Mouse (Mus musculus) embryonic facial prominence, embryonic 15.5 days (tissue): ENCODE data around the gene Ankib1. TPM values are rescaled to one million over a fixed set of nuclear protein-coding genes. Genes with fewer than 3 reads are reported as not detected.
"Not testable (repeated sequence)": the region's sequence is repeated elsewhere in the genome, so short reads cannot be mapped to it uniquely, and the experiment has no call there.

Experiments used
- ATAC-seq: fragments of 200-750 bp; cut with Nextera tagmentation; 2 replicates; pipeline ENCODE4 v1.8.0; 2017; ENCODE audit warnings: low read depth, moderate TSS enrichment; ENCODE audit not compliant: insufficient number of reproducible peaks, low FRiP score, low TSS enrichment
- H3K27ac ChIP-seq: fragments of 300-500 bp; sonication (generic); replicated peaks from 2 replicates; pipeline ENCODE4 v1.5.1; 2015; ENCODE audit warnings: mild to moderate bottlenecking, inconsistent platforms
- H3K27me3 ChIP-seq: fragments of 300-500 bp; sonication (generic); 2 replicates; pipeline ENCODE4 v1.6.1; 2015; ENCODE audit warnings: inconsistent platforms
- H3K36me3 ChIP-seq: fragments of 300-500 bp; sonication (generic); 2 replicates; pipeline ENCODE4 v1.6.1; 2015; ENCODE audit warnings: mild to moderate bottlenecking, inconsistent platforms
- H3K4me1 ChIP-seq: fragments of 300-500 bp; sonication (generic); 2 replicates; pipeline ENCODE4 v1.6.1; 2015; ENCODE audit warnings: inconsistent platforms
- H3K4me2 ChIP-seq: fragments of 300-500 bp; sonication (generic); replicated peaks from 2 replicates; pipeline ENCODE4 v1.6.1; 2015; ENCODE audit warnings: mild to moderate bottlenecking, inconsistent platforms
- H3K4me3 ChIP-seq: fragments of 300-500 bp; sonication (generic); replicated peaks from 2 replicates; pipeline ENCODE4 v1.5.1; 2015; ENCODE audit warnings: mild to moderate bottlenecking, inconsistent platforms
- H3K9ac ChIP-seq: fragments of 300-500 bp; sonication (generic); 2 replicates; pipeline ENCODE4 v1.6.1; 2015; ENCODE audit warnings: inconsistent platforms
- H3K9me3 ChIP-seq: fragments of 300-500 bp; sonication (generic); replicated peaks from 2 replicates; pipeline ENCODE4 v1.6.1; 2016; ENCODE audit warnings: inconsistent platforms
- WGBS: fragments of 180-500 bp; shearing (Covaris S2); methylation state at CpG from one replicate; pipeline ENCODE4 v1.1.7; 2015; 5-methylcytosine and 5-hydroxymethylcytosine counted together
- polyA plus RNA-seq: library from polyadenylated mRNA; unstranded; fragments of >200 nt; fragmentation: Nextera tagmentation; extraction: Ambion mirVana; gene quantifications from 2 replicates; pipeline ENCODE4 v1.2.1, GENCODE M21; 2015

Ankib1 gene
- polyA plus RNA-seq, 1 experiment from 2014 or later: 9.0 TPM

DNA sequence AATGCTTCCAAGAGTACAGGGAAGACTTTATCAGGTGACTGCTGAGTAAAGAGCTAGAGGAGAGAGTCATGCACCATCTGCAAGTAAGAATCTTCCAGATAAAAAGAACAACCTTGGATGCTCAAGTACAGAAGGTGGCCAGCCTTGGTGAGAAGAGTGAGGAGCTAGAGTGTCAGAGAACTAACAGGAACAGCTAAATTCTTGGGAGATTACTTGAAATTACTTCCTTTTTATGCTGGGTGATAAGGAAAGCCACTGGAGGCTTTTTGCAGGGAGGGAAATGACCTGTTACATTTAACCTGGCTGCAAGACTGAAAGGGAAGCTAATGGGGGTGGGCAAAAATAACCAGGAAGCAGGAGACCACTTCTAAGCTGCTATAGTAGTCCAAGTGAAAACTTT, 11.7 kb downstream of the Ankib1 start:
- Histone ChIP-seq H3K27me3 (no peaks in the 10 kb centered on the region), H3K9me3 (no peaks in the 10 kb centered on the region), H3K27ac (no peak overlapping the region), H3K4me3 (no peak overlapping the region), H3K9ac (no peak overlapping the region), H3K4me1 (no peaks in the 10 kb centered on the region), H3K4me2 (no peak overlapping the region), H3K36me3 (no peaks in the 10 kb centered on the region)
- ATAC-seq: no peak

DNA sequence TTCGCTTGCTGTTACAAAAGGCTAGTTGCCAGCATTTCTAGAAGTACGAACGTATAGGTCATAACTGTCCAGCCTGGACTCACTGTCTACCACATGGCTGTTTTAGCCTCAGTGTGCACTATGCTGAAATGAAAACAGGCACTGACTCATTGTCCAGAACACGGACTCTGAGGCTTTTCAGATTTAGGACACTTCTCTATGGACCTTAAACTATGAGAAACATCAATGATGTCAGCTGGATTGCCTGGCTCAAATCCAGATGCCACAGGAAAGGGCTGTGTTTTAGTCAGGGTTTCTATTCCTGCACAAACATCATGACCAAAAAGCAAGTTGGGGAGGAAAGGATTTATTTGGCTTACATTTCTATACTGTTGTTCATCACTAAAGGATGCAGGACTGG, 15.2 kb downstream of the Ankib1 start:
- Histone ChIP-seq H3K36me3 (no peaks in the 10 kb centered on the region), H3K27ac (no peak overlapping the region), H3K4me3 (no peak overlapping the region), H3K4me1 (no peaks in the 10 kb centered on the region), H3K4me2 (no peak overlapping the region), H3K9ac (no peak overlapping the region), H3K9me3 (no peaks in the 10 kb centered on the region), H3K27me3 (no peaks in the 10 kb centered on the region)
- 71% methylated on average over 4 of the region's 4 CpGs for WGBS
- ATAC-seq: no peak

DNA sequence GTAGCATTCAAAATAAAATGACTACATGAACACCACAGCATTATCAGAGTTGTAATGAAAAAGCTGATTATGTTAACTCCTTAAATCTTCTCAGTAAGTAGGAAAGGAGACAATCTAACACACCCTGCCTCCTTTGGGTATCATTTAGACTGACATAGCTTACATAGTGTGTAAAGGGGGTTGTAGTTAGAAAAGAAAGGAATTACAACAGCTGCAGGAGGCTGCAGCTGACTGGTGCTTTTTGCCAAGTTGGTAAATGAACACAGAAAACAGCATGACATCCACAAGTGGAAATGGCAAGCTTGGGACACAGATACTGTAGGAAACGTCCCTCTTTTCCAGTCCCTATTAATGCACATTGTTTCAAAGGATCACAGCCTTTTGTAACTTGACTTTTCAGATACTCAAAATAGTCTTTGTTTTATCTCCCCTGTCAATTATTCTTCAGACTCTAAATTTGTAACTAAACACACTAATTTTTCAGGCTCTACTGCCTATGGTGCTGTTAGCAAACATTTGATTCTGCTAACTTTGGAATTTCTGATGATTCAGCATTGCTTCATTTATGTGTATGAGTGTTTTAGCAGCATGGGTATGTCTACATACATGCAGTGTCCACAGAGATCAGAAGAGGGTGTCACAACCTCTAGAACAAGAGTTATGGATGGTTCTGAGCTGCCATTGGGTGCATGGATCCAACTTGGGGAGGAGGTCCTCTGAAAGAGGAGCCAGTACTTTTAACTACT, 17.8 kb downstream of the Ankib1 start:
- no peak overlapping the region for H3K4me3 ChIP-seq
- H3K36me3 ChIP-seq: no peaks in the 10 kb centered on the region
- no peak overlapping the region for H3K9ac ChIP-seq
- H3K27me3 ChIP-seq: no peaks in the 10 kb centered on the region
- no peak overlapping the region for H3K27ac ChIP-seq
- no peaks in the 10 kb centered on the region for H3K9me3 ChIP-seq
- WGBS: 58% methylated on average over 1 of the region's 1 CpGs
- H3K4me2 ChIP-seq: no peak overlapping the region
- no peak for ATAC-seq
- H3K4me1 ChIP-seq: no peaks in the 10 kb centered on the region

DNA sequence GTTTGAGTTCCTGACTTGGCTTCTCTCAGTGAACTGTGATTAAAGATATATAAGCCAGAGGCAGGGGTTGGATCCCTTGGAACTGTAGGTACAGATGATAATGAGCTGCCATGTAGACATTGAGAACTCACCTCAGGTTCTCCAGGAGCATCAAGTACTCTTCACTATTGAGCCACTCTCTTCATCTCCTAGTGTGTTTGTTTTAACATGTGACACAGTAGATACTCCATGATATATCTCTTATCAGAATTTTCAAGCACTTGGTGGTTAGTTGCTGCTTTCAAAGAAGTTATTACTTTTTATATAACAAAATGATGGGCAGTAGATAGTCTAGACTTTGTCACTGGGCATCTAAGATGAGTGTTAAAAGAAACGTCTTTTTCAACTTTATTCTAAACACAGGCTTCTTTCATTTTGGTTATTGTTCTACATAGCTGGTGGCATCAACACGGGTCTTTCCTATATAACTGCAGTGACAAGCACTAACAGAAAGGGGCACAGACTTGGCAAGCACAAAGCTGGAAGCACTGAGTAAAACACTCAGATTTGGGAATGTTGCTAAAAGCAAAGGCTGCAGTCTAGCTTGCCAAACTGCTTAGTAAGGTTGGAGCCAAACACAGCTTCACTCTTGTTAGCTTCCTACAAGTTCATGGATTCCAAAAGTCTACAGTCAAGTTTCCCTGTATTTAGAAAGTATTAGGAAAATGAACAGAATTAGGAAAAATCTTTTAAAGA, 18.6 kb downstream of the Ankib1 start:
- Histone ChIP-seq H3K27me3 (no peaks in the 10 kb centered on the region), H3K36me3 (no peaks in the 10 kb centered on the region), H3K9me3 (no peaks in the 10 kb centered on the region), H3K4me2 (no peak overlapping the region), H3K27ac (no peak overlapping the region), H3K4me1 (no peaks in the 10 kb centered on the region), H3K9ac (no peak overlapping the region), H3K4me3 (no peak overlapping the region)
- 85% methylated on average over 2 of the region's 2 CpGs for WGBS
- ATAC-seq: no peak

DNA sequence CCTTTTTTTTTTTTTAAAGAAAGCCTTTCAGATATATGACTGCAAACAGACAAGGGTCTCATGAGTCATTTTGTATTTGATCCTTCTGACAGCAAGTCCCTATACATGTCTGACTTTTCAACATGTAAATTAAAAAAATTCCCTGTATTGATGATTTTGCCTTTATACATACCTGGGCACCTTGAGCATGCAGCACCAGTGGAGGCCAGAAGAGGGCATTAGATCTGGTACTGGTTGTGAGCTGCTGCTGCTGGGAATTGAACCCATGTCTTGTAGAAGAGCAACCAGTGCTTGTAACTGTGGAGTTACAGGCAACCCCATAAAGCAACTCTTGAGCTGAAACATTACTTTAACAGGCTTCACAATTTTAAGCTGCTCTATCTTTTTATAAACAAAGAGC, 20.1 kb downstream of the Ankib1 start:
- H3K27me3 ChIP-seq: no peaks in the 10 kb centered on the region
- no peaks in the 10 kb centered on the region for H3K4me1 ChIP-seq
- H3K4me3 ChIP-seq: no peak overlapping the region
- H3K36me3 ChIP-seq: no peaks in the 10 kb centered on the region
- no peaks in the 10 kb centered on the region for H3K9me3 ChIP-seq
- ATAC-seq: no peak
- no peak overlapping the region for H3K27ac ChIP-seq
- no peak overlapping the region for H3K4me2 ChIP-seq
- no peak overlapping the region for H3K9ac ChIP-seq

DNA sequence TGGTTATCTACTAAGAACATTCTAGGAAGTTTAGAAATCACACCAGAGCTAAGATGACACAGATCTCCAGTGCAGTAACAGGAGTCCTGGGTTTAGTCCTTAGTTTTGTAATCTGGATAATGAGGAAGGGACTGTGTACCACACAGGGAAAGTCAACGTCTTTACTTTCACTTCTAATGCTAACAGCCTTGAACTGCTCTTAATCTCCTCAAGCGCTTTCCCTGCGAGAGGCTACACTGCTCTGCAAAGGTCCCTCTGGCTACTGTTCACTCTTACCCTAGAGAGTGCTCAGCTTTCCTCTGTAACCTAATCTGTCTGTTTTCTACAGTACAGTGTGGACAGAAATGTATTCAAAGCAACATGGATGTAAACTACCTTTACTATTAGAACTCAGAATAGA, 30.7 kb downstream of the Ankib1 start:
- no peaks in the 10 kb centered on the region for H3K9me3 ChIP-seq
- no peak for ATAC-seq
- H3K4me2 ChIP-seq: no peak overlapping the region
- H3K36me3 ChIP-seq: peaks cover 3% of the 10 kb centered on the region; the same call in 1 of the 2 replicates
- H3K27ac ChIP-seq: no peak overlapping the region
- no peaks in the 10 kb centered on the region for H3K4me1 ChIP-seq
- H3K4me3 ChIP-seq: no peak overlapping the region
- 57% methylated on average over 3 of the region's 3 CpGs for WGBS
- no peaks in the 10 kb centered on the region for H3K27me3 ChIP-seq
- H3K9ac ChIP-seq: no peak overlapping the region

DNA sequence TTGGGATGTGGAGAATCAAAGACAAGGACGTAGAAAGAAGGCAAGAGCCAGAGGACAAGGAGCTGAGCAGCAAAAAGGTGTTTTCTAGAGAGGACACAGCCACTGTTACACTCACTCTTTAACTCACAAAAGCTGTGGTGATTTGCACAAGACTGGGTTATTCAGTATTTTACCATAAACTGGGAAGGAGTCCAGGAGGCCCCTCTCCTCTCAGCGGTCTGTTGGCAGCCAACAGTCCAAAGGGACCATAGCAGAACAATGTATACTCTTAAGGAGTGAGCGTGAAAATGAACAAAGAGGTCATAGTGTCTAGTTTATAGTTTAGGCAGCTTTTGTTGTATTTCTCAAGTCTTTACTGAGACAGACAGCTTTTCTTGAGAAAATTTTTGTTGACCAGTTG, 31.2 kb downstream of the Ankib1 start:
- no peaks in the 10 kb centered on the region for H3K4me1 ChIP-seq
- WGBS: 69% methylated on average over 3 of the region's 3 CpGs
- no peak overlapping the region for H3K9ac ChIP-seq
- no peak overlapping the region for H3K27ac ChIP-seq
- peaks cover 7% of the 10 kb centered on the region; the same call in 1 of the 2 replicates for H3K36me3 ChIP-seq
- H3K27me3 ChIP-seq: no peaks in the 10 kb centered on the region
- H3K9me3 ChIP-seq: no peaks in the 10 kb centered on the region
- no peak for ATAC-seq
- H3K4me2 ChIP-seq: no peak overlapping the region
- no peak overlapping the region for H3K4me3 ChIP-seq

DNA sequence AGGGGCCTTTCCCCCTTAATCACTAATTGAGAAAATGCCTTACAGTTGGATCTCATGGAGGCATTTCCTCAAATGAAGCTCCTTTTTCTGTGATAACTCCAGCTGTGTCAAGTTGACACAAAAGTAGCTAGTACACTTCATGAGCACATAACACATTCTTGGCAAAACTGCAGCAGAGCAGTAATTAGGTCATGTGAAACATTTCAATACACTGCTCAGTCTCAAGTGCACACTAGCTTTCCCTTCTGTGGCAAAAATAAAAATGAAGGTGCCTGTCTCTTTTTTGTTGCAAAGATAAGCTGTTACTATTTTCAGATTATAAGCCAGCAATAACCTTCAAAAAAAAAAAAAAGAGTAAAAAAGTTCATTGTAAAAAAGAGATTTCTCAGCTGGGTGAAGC, 52.2 kb downstream of the Ankib1 start:
- ATAC-seq, H3K9me3 ChIP-seq, H3K4me3 ChIP-seq, H3K4me2 ChIP-seq, H3K27ac ChIP-seq, H3K27me3 ChIP-seq, H3K4me1 ChIP-seq, H3K9ac ChIP-seq: not testable (repeated sequence)
- peaks cover 14% of the 10 kb centered on the region; the same call in 1 of the 2 replicates for H3K36me3 ChIP-seq

DNA sequence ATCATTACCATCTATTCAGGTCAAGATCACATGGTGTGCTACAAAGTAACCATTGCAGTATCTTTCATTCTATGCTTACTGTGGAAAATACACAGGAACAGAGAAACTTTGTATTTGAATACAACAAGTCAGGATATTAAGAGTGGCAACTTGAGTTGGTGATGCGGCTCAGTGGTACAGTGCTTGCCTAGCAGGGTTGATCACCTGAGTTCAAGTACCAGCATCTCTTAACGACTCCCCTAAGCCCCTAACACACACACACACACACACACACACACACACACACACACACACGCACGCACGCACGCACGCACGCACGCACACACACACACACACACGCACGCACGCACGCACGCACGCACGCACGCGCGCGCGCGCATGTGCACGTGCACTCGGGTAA, 69.9 kb downstream of the Ankib1 start:
- H3K36me3 ChIP-seq, ATAC-seq, H3K27ac ChIP-seq, H3K4me3 ChIP-seq, H3K4me2 ChIP-seq, H3K4me1 ChIP-seq, H3K9me3 ChIP-seq, H3K27me3 ChIP-seq, H3K9ac ChIP-seq: not testable (repeated sequence)
- WGBS: 89% methylated on average over 24 of the region's 24 CpGs

DNA sequence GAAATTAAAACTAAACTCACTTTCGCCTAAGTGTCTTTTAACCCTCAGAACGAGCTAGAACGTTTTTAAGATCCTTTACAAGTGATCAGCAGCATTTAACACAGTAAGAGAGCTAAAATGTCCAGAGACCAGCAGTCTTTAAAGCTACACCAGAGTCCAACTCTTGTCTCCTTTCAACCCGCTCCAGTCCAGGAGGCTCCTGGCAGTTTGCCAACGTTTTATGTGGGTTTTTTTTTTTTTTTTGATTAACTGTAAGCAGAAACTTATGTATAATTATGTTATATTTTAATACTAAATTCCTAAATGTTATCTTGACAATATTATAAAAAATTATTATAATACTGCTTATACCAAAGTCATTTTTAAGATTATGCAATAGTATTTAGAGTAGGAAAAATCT, 73.9 kb downstream of the Ankib1 start:
- no peaks in the 10 kb centered on the region for H3K9me3 ChIP-seq
- 65% methylated on average over 5 of the region's 5 CpGs for WGBS
- no peak overlapping the region for H3K27ac ChIP-seq
- H3K4me1 ChIP-seq: no peaks in the 10 kb centered on the region
- no peaks in the 10 kb centered on the region for H3K27me3 ChIP-seq
- no peak for ATAC-seq
- H3K36me3 ChIP-seq: no peaks in the 10 kb centered on the region; the same call in 1 of the 2 replicates
- no peak overlapping the region for H3K9ac ChIP-seq
- no peak overlapping the region for H3K4me2 ChIP-seq
- no peak overlapping the region for H3K4me3 ChIP-seq

DNA sequence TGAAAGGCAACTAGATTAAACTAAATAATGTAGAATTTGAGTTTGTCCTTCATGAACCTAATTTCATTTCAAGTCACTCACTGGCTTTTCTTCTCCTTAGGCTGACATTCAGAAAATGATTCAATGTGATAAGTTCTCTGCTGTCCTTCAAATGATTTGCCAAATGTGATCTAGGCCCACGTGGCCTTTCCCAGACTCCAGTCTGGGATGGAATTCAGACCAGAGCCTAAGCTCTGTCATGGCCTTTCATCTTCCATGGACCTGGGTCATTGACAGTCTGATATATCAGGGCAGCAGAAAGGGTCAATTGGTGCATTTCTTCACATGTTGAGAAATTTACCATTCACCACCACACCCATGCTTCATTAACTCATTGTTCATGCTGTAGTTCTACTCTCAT, 77.2 kb downstream of the Ankib1 start:
- H3K4me2 ChIP-seq: no peak overlapping the region
- H3K27me3 ChIP-seq: no peaks in the 10 kb centered on the region
- 79% methylated on average over 1 of the region's 1 CpGs for WGBS
- no peaks in the 10 kb centered on the region for H3K4me1 ChIP-seq
- peaks cover 16% of the 10 kb centered on the region for H3K36me3 ChIP-seq
- no peak for ATAC-seq
- H3K27ac ChIP-seq: no peak overlapping the region
- H3K9me3 ChIP-seq: no peaks in the 10 kb centered on the region
- no peak overlapping the region for H3K4me3 ChIP-seq
- no peak overlapping the region for H3K9ac ChIP-seq

DNA sequence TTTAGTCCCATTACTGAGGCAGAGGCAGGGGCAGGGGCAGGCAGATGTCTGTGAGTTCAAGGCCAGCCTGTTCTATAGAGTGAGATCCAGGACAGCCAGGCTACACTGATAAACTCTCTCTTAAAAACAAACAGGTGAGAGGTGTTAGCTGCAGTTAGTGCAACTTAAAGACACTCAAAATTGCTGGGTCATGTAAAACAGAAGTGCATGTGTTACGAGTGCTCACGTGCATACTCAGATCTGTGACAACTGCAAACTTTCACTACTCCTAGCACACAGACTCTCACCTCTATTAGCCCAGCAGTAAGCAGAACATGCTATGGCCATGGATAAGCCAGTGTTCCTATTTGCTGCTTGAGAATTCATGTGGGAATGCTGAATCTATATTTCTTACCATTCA, 79.3 kb downstream of the Ankib1 start:
- no peaks in the 10 kb centered on the region for H3K9me3 ChIP-seq
- WGBS: 79% methylated on average over 2 of the region's 2 CpGs
- no peak overlapping the region for H3K4me2 ChIP-seq
- H3K36me3 ChIP-seq: peaks cover 28% of the 10 kb centered on the region
- no peaks in the 10 kb centered on the region for H3K4me1 ChIP-seq
- no peaks in the 10 kb centered on the region for H3K27me3 ChIP-seq
- H3K4me3 ChIP-seq: no peak overlapping the region
- H3K27ac ChIP-seq: no peak overlapping the region
- H3K9ac ChIP-seq: no peak overlapping the region
- ATAC-seq: no peak
